Mouse (Mus musculus) forebrain, embryonic 15.5 days (tissue): ENCODE data around the gene Pla2r1. TPM values are rescaled to one million over a fixed set of nuclear protein-coding genes. Genes with fewer than 3 reads are reported as not detected.

Experiments used
- ATAC-seq: fragments of 200-750 bp; cut with Nextera tagmentation; replicated peaks from 2 replicates; pipeline ENCODE4 v1.8.0; 2017; ENCODE audit warnings: mild to moderate bottlenecking, moderate TSS enrichment, moderate library complexity
- H3K27ac ChIP-seq: fragments of 300-500 bp; sonication (generic); replicated peaks from 2 replicates; pipeline ENCODE4 v1.5.1; 2015; ENCODE audit warnings: mild to moderate bottlenecking, inconsistent platforms
- H3K27me3 ChIP-seq: fragments of 300-500 bp; sonication (generic); 2 replicates; pipeline ENCODE4 v1.6.1; 2015; ENCODE audit warnings: inconsistent platforms
- H3K36me3 ChIP-seq: fragments of 300-500 bp; sonication (generic); 2 replicates; pipeline ENCODE4 v1.6.1; 2015; ENCODE audit warnings: mild to moderate bottlenecking, inconsistent platforms
- H3K4me1 ChIP-seq: fragments of 300-500 bp; sonication (generic); 2 replicates; pipeline ENCODE4 v1.6.1; 2015; ENCODE audit warnings: inconsistent platforms
- H3K4me2 ChIP-seq: fragments of 300-500 bp; sonication (generic); replicated peaks from 2 replicates; pipeline ENCODE4 v1.6.1; 2015; ENCODE audit warnings: mild to moderate bottlenecking, inconsistent platforms
- H3K4me3 ChIP-seq: fragments of 300-500 bp; sonication (generic); 2 replicates; pipeline ENCODE4 v1.5.1; 2015; ENCODE audit warnings: mild to moderate bottlenecking, inconsistent platforms
- H3K9ac ChIP-seq: fragments of 300-500 bp; sonication (generic); replicated peaks from 2 replicates; pipeline ENCODE4 v1.6.1; 2015; ENCODE audit warnings: mild to moderate bottlenecking, inconsistent platforms
- H3K9me3 ChIP-seq: fragments of 300-500 bp; sonication (generic); 2 replicates; pipeline ENCODE4 v1.6.1; 2016; ENCODE audit warnings: inconsistent platforms
- WGBS: fragments of 180-500 bp; shearing (Covaris S2); methylation state at CpG from one replicate; pipeline ENCODE4 v1.1.7; 2015; ENCODE audit warnings: mixed read lengths; 5-methylcytosine and 5-hydroxymethylcytosine counted together
- polyA plus RNA-seq: library from polyadenylated mRNA; unstranded; fragments of >200 nt; fragmentation: Nextera tagmentation; extraction: Ambion mirVana; gene quantifications from 2 replicates; pipeline ENCODE4 v1.2.1, GENCODE M21; 2015

Gene Pla2r1
- polyA plus RNA-seq, 1 experiment from 2014 or later: 0.25 TPM

DNA sequence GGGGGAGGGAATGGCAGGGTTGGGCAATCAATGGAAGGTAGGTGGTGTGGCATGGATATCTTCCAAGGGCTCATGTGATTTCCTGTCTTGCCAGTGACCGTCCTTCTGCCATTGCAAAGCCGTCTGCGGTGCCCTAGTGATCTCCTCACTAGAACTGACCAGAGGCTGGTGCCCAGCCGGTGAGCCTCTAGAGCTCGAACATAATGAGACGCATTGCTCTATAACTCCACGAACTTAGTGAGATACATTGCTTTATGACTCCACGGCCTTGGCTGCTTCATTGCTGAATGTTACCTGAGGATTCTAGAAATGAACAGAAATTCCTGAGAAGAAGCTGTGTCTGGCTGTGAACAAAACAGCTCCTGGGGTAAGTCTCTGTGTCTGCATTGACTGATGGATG is 12.8 kb downstream of the Pla2r1 start:
- H3K4me3 ChIP-seq: no peak overlapping the region
- no peak overlapping the region for H3K27ac ChIP-seq
- no peaks in the 10 kb centered on the region for H3K4me1 ChIP-seq
- 95% methylated on average over 8 of the region's 8 CpGs for WGBS
- H3K4me2 ChIP-seq: no peak overlapping the region
- no peak for ATAC-seq
- no peak overlapping the region for H3K9ac ChIP-seq
- no peaks in the 10 kb centered on the region for H3K27me3 ChIP-seq
- H3K36me3 ChIP-seq: no peaks in the 10 kb centered on the region
- no peaks in the 10 kb centered on the region for H3K9me3 ChIP-seq

DNA sequence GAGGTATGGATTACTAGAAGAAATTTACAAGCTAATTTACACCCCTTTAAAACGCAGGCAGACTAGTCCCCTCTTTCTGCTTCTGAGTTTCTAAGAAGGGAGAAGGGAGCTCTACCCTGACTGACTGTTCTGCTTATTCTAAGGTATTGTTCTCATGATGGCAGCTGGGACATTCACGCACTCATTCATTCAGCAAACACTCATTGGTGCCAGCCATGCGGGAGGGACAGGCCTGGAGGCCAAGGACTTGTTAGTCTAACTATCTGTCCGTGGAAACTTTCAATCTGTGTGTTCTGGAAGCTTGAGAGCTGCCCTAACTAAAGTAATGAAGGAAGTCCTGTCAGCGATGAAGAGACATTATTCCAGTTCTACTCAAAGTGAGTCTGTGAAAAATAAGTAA is 14.4 kb downstream of the Pla2r1 start:
- no peak overlapping the region for H3K4me2 ChIP-seq
- no peak for ATAC-seq
- no peak overlapping the region for H3K27ac ChIP-seq
- no peaks in the 10 kb centered on the region for H3K27me3 ChIP-seq
- H3K36me3 ChIP-seq: no peaks in the 10 kb centered on the region
- no peaks in the 10 kb centered on the region for H3K4me1 ChIP-seq
- no peaks in the 10 kb centered on the region for H3K9me3 ChIP-seq
- WGBS: 40% methylated on average over 5 of the region's 5 CpGs
- no peak overlapping the region for H3K4me3 ChIP-seq
- no peak overlapping the region for H3K9ac ChIP-seq

DNA sequence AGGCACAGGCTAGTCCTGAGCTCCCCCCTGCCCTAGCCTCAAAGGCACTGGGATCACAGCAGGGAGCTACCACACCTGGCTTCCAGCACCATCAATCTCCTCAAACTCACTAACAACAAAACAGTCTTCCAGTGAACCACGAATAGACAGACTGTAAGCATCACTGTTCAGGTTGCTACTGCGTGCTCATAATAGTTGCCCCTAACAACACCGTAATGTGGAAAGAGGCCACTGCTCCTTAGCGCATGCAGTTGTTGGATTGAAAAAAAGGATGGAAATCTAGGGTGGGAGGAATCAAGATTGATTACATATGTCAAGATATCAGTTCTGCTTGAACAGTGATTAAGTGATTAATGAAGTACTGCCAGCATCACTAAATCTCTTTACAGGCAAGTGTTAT is 14.8 kb downstream of the Pla2r1 start:
- H3K27me3 ChIP-seq: no peaks in the 10 kb centered on the region
- H3K36me3 ChIP-seq: no peaks in the 10 kb centered on the region
- H3K4me3 ChIP-seq: no peak overlapping the region
- no peak overlapping the region for H3K9ac ChIP-seq
- 72% methylated on average over 4 of the region's 4 CpGs for WGBS
- no peak overlapping the region for H3K27ac ChIP-seq
- H3K9me3 ChIP-seq: no peaks in the 10 kb centered on the region
- no peak overlapping the region for H3K4me2 ChIP-seq
- H3K4me1 ChIP-seq: no peaks in the 10 kb centered on the region
- ATAC-seq: no peak

DNA sequence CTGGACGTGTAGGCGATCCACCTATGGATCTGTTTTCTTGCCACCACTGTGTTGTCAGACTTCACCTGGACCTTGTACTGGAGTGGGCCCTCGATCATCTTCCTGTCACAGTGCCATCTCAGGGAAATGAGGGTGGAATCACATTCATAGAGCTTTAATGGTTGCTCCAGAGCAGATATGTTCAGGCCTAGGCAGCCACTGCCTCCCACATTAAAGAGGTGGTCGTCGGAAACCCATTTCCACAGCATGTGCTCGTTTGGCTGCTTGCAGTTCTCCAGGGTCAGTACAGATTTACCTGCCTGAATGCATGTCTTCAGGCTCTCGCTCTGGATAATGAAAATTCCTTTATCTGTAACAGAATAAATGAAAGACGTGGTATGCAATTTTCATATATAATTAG is 18.4 kb downstream of the Pla2r1 start:
- ATAC-seq: no peak
- no peaks in the 10 kb centered on the region for H3K27me3 ChIP-seq
- no peak overlapping the region for H3K4me2 ChIP-seq
- H3K4me1 ChIP-seq: no peaks in the 10 kb centered on the region
- H3K36me3 ChIP-seq: no peaks in the 10 kb centered on the region
- no peak overlapping the region for H3K4me3 ChIP-seq
- WGBS: 73% methylated on average over 8 of the region's 8 CpGs
- no peak overlapping the region for H3K9ac ChIP-seq
- no peak overlapping the region for H3K27ac ChIP-seq
- H3K9me3 ChIP-seq: no peaks in the 10 kb centered on the region

DNA sequence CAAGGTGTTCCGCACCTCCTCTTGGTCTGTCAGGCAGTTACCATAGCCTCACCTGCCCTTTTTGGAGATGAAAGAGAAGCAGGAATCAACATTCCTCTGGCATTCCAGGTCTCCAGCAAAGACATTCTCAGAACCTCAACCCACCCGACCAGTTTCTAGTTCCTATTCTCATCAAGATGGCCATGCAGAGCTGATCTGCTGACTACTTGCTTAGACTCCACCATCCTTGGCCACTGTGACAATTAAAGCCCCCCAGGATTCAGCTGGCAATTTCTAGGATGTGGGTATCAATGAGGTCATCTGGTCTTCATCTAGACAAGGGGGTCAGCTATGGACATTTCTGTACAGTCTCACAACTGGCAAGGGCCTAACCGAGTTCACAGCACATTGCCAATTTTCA is 20.1 kb downstream of the Pla2r1 start:
- no peaks in the 10 kb centered on the region for H3K4me1 ChIP-seq
- H3K36me3 ChIP-seq: no peaks in the 10 kb centered on the region
- no peak overlapping the region for H3K4me2 ChIP-seq
- H3K4me3 ChIP-seq: no peak overlapping the region
- 90% methylated on average over 3 of the region's 3 CpGs for WGBS
- no peak for ATAC-seq
- H3K27ac ChIP-seq: no peak overlapping the region
- no peaks in the 10 kb centered on the region for H3K27me3 ChIP-seq
- no peak overlapping the region for H3K9ac ChIP-seq
- H3K9me3 ChIP-seq: no peaks in the 10 kb centered on the region

DNA sequence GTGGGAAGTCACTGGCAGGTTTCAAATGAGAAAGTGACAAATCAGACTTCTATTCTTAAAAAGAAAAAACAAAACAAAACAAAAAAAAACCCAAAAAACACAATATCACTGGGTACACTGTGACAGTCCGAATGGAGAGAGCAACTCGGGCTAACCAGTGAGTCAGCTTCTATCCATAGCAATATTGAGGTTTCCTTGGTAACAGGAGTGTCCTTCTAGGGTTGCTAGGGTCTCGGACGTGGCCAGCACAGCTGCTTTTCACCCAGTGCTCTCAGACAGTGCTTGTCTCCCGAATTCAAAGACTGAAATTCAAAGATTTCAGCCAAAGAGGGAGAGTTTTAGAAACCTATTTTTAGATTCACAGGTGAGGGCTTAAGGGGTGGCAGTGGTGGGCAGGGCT is 20.6 kb downstream of the Pla2r1 start:
- Histone ChIP-seq H3K4me1 (no peaks in the 10 kb centered on the region), H3K4me3 (no peak overlapping the region), H3K4me2 (no peak overlapping the region), H3K36me3 (no peaks in the 10 kb centered on the region), H3K27me3 (no peaks in the 10 kb centered on the region), H3K9ac (no peak overlapping the region), H3K27ac (no peak overlapping the region), H3K9me3 (no peaks in the 10 kb centered on the region)
- whole genome bisulfite sequencing: 70% methylated on average over 5 of the region's 5 CpGs
- ATAC-seq: no peak

DNA sequence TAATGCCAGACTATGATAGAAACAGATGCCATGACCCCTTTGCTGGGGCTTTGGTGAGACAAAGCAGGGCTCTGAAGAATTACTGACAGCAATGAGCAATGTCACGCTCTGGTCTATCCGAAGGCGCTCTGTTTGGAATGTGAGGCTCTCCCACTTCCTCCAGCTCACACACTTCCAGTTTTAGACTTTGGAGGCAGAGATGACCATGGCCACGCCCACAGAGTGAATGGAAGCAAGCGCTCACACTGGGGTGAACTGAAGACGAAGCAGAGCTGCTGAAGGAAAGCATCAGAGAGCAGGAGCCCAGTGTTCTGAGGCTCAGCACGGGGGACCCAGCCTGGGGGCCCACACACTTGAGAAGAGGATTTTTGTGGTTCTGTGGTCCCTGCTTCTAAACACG is 37.3 kb downstream of the Pla2r1 start:
- Histone ChIP-seq H3K9ac (no peak overlapping the region), H3K27me3 (no peaks in the 10 kb centered on the region), H3K9me3 (no peaks in the 10 kb centered on the region), H3K4me2 (no peak overlapping the region), H3K36me3 (no peaks in the 10 kb centered on the region), H3K4me3 (no peak overlapping the region), H3K4me1 (no peaks in the 10 kb centered on the region), H3K27ac (no peak overlapping the region)
- 70% methylated on average over 8 of the region's 8 CpGs for WGBS
- no peak for ATAC-seq

DNA sequence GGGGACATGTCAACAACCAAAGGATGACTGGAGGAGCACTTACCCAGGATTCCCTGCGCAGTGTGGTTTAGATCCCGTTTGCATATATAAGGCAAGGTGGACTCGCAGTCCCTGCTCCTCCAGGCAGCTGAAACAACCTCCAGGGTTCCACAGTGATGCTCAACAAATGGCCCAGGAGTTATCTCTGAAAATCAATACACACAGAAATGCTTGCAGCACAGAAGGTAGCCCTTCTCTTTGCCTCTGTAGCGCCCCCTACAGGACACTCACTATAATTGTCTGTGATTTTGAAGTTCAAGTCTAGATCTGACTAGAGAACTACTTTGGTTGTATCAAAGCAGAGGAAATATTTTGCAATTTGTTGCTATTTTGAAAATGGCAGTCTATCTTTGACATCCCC is 38.2 kb downstream of the Pla2r1 start:
- ATAC-seq: no peak
- no peak overlapping the region for H3K4me2 ChIP-seq
- H3K4me3 ChIP-seq: no peak overlapping the region
- H3K9ac ChIP-seq: no peak overlapping the region
- H3K27me3 ChIP-seq: no peaks in the 10 kb centered on the region
- H3K36me3 ChIP-seq: no peaks in the 10 kb centered on the region
- H3K27ac ChIP-seq: no peak overlapping the region
- no peaks in the 10 kb centered on the region for H3K9me3 ChIP-seq
- WGBS: 71% methylated on average over 4 of the region's 4 CpGs
- no peaks in the 10 kb centered on the region for H3K4me1 ChIP-seq

DNA sequence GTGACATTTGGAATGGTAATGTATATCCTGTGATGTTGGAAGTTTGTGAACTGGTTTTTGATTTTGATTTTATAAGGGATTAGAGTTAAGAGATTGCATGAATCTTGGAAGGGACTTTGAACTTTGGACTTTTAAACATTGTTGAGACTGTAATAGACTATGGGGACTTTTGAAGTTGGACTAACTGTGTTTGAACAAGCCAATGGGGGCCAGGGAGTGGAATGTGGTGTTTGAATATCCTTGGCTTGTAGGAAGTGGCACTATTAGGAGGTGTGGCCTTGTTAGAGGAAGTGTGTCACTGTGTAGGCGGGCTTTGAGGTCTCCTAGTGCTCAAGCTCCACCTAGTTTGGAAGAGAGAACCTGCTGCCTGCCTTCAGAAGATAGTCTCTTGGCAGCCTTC is 42.4 kb downstream of the Pla2r1 start:
- H3K4me1 ChIP-seq: no peaks in the 10 kb centered on the region
- H3K4me2 ChIP-seq: no peak overlapping the region
- H3K27ac ChIP-seq: no peak overlapping the region
- H3K36me3 ChIP-seq: no peaks in the 10 kb centered on the region
- no peak overlapping the region for H3K4me3 ChIP-seq
- WGBS: 85% methylated on average over 1 of the region's 1 CpGs
- H3K9me3 ChIP-seq: no peaks in the 10 kb centered on the region
- ATAC-seq: no peak
- no peak overlapping the region for H3K9ac ChIP-seq
- H3K27me3 ChIP-seq: no peaks in the 10 kb centered on the region

DNA sequence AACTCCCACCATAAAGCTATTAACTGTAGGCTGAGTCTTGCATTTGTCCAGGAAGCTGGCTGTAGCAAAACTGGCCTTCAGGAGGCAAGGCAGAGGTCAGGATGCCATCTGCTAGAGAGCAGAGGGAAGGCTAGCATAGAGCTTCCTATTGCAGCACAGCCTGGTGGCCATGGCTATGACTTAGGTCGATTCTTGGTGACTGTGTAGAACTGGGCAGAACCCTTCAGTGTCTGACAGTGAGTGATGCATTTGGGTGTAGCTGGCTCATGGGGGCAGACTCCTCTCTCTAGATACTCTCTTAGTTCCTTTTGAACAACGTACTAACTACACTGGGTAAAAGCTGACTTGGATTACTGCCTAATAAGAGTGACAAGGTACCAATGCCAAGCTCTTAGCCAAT is 48.0 kb downstream of the Pla2r1 start:
- H3K9ac ChIP-seq: no peak overlapping the region
- WGBS: 56% methylated on average over 2 of the region's 2 CpGs
- peaks cover 3% of the 10 kb centered on the region; the same call in 1 of the 2 replicates for H3K4me1 ChIP-seq
- H3K9me3 ChIP-seq: no peaks in the 10 kb centered on the region
- no peak for ATAC-seq
- H3K36me3 ChIP-seq: no peaks in the 10 kb centered on the region
- no peak overlapping the region for H3K4me3 ChIP-seq
- no peak overlapping the region for H3K4me2 ChIP-seq
- H3K27me3 ChIP-seq: no peaks in the 10 kb centered on the region
- no peak overlapping the region for H3K27ac ChIP-seq

DNA sequence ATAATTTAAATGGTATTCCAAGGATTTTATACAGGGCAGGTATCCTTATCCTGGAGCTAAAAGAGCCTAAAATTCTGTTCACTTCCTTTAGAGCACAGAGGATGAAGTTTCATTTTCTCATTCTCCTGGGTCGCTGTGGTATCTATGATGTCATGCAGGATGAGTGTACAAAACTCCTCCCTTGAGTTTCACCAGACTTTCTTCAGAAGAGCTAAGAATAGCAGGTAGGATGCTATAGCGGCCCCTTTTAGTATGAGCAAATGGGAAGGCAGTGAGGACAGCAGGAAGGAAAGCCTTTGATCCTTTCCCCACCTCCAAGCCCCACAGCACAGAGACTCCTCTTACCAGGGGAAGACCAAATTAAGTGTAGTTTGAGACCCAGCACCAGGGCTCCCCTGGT is 48.4 kb downstream of the Pla2r1 start:
- Histone ChIP-seq H3K4me2 (no peak overlapping the region), H3K9me3 (no peaks in the 10 kb centered on the region), H3K4me1 (peaks cover 3% of the 10 kb centered on the region; the same call in 1 of the 2 replicates), H3K36me3 (no peaks in the 10 kb centered on the region), H3K4me3 (no peak overlapping the region), H3K27me3 (no peaks in the 10 kb centered on the region), H3K27ac (no peak overlapping the region), H3K9ac (no peak overlapping the region)
- WGBS: 71% methylated on average over 2 of the region's 2 CpGs
- ATAC-seq: no peak

DNA sequence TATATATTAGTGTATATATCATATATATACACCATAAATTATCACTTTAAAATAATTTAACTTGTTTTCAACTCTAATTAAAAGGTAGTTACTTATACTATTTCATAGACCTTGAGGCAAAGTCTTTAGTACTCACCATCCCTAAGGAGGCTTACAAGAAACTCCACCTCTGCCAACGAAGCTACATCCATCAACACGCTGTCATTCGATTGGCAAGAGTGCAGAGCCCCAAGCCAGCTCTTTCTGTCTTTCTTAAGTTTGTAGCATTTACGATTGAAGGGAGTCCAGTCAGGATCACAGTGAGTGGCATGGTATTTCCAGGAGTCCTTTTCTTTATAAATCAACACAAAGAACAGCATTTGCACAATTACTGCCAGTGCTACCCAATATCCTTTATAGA is 49.1 kb downstream of the Pla2r1 start:
- H3K27me3 ChIP-seq: no peaks in the 10 kb centered on the region
- H3K27ac ChIP-seq: no peak overlapping the region
- no peak overlapping the region for H3K9ac ChIP-seq
- H3K9me3 ChIP-seq: no peaks in the 10 kb centered on the region
- WGBS: 50% methylated on average over 4 of the region's 4 CpGs
- ATAC-seq: no peak
- no peak overlapping the region for H3K4me3 ChIP-seq
- no peaks in the 10 kb centered on the region for H3K36me3 ChIP-seq
- no peak overlapping the region for H3K4me2 ChIP-seq
- H3K4me1 ChIP-seq: peaks cover 3% of the 10 kb centered on the region; the same call in 1 of the 2 replicates

DNA sequence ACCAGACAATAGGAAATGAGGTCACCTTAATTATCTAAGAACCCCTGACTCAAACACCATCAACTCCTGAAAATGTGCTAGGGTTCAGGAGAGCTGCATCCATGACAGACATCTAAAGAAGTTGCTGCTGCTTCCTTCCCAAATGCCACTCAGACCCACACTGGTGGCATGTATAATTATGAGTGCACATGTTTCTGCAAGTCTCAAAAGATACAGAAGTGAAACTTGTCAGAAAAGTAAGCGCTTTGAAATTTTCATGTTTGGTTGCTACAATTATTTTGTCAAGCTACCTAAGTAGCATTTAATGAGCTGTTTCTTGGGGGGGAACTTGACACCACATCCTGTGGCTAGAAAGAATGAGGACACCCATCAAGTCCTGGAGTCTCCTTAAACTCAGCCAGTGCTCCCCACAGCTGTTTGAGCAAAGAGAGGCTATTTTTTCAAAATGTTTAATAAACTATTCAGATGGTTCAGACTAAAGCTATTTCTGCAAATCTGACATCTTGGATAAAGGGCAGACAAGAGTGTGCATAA is 52.5 kb downstream of the Pla2r1 start:
- Histone ChIP-seq H3K4me3 (no peak overlapping the region), H3K9ac (no peak overlapping the region), H3K27me3 (0 out of 2 replicates have a peak, but pooled peaks cover 2% of the 10 kb centered on the region), H3K4me2 (no peak overlapping the region), H3K27ac (no peak overlapping the region), H3K36me3 (no peaks in the 10 kb centered on the region), H3K9me3 (no peaks in the 10 kb centered on the region), H3K4me1 (peaks cover 3% of the 10 kb centered on the region; the same call in 1 of the 2 replicates)
- 90% methylated on average over 1 of the region's 1 CpGs for WGBS
- ATAC-seq: no peak
